Mouse (Mus musculus) lung, postnatal 0 days (tissue): ENCODE measurements around the gene Rnf166. TPM values are rescaled to one million over a fixed set of nuclear protein-coding genes. Genes with fewer than 3 reads are reported as not detected.

Experiments
- ATAC-seq: fragments of 200-750 bp; cut with Nextera tagmentation; 2 replicates; pipeline ENCODE4 v1.8.0; 2017; ENCODE audit warnings: moderate library complexity
- DNase-seq: peaks from one replicate; pipeline ENCODE4 v3.0.0-alpha.2; 2016; ENCODE audit warnings: low spot score
- H3K27ac ChIP-seq: fragments of 300-500 bp; sonication (generic); 2 replicates; pipeline ENCODE4 v1.5.1; 2014; ENCODE audit warnings: antibody characterized with exemption, mild to moderate bottlenecking, low read length, mixed read lengths
- H3K27me3 ChIP-seq: fragments of 300-500 bp; sonication (generic); replicated peaks from 2 replicates; pipeline ENCODE4 v1.6.1; 2014; ENCODE audit warnings: low read length, mixed read lengths; ENCODE audit not compliant: insufficient read depth
- H3K36me3 ChIP-seq: fragments of 300-500 bp; sonication (generic); 2 replicates; pipeline ENCODE4 v1.6.1; 2014; ENCODE audit warnings: low read length, mixed read lengths; ENCODE audit not compliant: insufficient read depth
- H3K4me1 ChIP-seq: fragments of 300-500 bp; sonication (generic); 2 replicates; pipeline ENCODE4 v1.6.1; 2014; ENCODE audit warnings: antibody characterized with exemption, low read depth, low read length, mixed read lengths; ENCODE audit not compliant: insufficient read depth
- H3K4me2 ChIP-seq: fragments of 300-500 bp; sonication (generic); replicated peaks from 2 replicates; pipeline ENCODE4 v1.6.1; 2014; ENCODE audit warnings: low read depth, mild to moderate bottlenecking, low read length, moderate library complexity, mixed read lengths
- H3K4me3 ChIP-seq: fragments of 300-500 bp; sonication (generic); 2 replicates; pipeline ENCODE4 v1.5.1; 2014; ENCODE audit warnings: low read depth, low read length
- H3K9ac ChIP-seq: fragments of 300-500 bp; sonication (generic); replicated peaks from 2 replicates; pipeline ENCODE4 v1.6.1; 2014; ENCODE audit warnings: low read depth, mild to moderate bottlenecking
- H3K9me3 ChIP-seq: fragments of 300-500 bp; sonication (generic); 2 replicates; pipeline ENCODE4 v1.6.1; 2016; ENCODE audit warnings: low read length, mixed read lengths
- CTCF ChIP-seq: IDR thresholded peaks from 2 replicates; pipeline ENCODE4 v1.5.1; 2016; ENCODE audit warnings: antibody characterized with exemption, mild to moderate bottlenecking
- EP300 ChIP-seq: IDR thresholded peaks from 2 replicates; pipeline ENCODE4 v1.6.1; 2016; ENCODE audit warnings: antibody characterized with exemption, mild to moderate bottlenecking, control low read depth
- WGBS: fragments of 180-500 bp; shearing (Covaris S2); extraction: QIAGEN DNeasy Blood & Tissue Kit; methylation state at CpG from one replicate; pipeline ENCODE4 v1.1.7; 2014; 5-methylcytosine and 5-hydroxymethylcytosine counted together
- polyA plus RNA-seq: library from polyadenylated mRNA; unstranded; fragments of >200 nt; fragmentation: Nextera tagmentation; extraction: Ambion mirVana; gene quantifications from 2 replicates; pipeline ENCODE4 v1.2.1, GENCODE M21; 2015

Gene Rnf166
- polyA plus RNA-seq, 1 experiment from 2014 or later, result 52.7 TPM

DNA sequence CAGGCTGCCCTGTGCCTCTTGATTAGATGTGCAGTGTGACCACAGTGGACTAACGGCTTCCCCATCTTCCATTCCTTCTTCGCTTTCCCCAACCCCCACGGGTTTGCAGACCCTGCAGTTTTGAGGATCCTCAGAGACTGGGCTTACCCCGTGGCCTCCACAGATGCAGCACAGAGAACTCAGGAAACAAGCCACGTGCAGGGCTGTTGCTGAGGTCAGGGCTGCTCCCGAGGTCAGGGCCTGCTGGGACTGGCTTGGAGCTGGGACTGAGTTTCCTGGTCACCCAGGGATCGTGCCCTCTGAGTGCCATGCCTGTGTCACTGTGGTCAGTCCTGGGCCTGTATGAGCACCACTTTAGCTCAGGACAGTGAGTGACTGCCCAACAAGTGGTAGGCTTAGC, 10.9 kb downstream of the Rnf166 start:
- Histone ChIP-seq H3K9ac (no peak overlapping the region), H3K36me3 (peaks cover 14% of the 10 kb centered on the region; the same call in 1 of the 2 replicates), H3K4me1 (peaks cover 10% of the 10 kb centered on the region; the same call in 1 of the 2 replicates), H3K4me3 (no peak overlapping the region), H3K27me3 (peaks cover 7% of the 10 kb centered on the region; the same call in 1 of the 2 replicates), H3K27ac (no peak overlapping the region), H3K4me2 (no peak overlapping the region), H3K9me3 (no peaks in the 10 kb centered on the region)
- 67% methylated on average over 7 of the region's 7 CpGs for WGBS
- TF ChIP-seq CTCF, result no peak
- TF ChIP-seq EP300, result no peak
- ATAC-seq (no peak), DNase-seq (no peak)

DNA sequence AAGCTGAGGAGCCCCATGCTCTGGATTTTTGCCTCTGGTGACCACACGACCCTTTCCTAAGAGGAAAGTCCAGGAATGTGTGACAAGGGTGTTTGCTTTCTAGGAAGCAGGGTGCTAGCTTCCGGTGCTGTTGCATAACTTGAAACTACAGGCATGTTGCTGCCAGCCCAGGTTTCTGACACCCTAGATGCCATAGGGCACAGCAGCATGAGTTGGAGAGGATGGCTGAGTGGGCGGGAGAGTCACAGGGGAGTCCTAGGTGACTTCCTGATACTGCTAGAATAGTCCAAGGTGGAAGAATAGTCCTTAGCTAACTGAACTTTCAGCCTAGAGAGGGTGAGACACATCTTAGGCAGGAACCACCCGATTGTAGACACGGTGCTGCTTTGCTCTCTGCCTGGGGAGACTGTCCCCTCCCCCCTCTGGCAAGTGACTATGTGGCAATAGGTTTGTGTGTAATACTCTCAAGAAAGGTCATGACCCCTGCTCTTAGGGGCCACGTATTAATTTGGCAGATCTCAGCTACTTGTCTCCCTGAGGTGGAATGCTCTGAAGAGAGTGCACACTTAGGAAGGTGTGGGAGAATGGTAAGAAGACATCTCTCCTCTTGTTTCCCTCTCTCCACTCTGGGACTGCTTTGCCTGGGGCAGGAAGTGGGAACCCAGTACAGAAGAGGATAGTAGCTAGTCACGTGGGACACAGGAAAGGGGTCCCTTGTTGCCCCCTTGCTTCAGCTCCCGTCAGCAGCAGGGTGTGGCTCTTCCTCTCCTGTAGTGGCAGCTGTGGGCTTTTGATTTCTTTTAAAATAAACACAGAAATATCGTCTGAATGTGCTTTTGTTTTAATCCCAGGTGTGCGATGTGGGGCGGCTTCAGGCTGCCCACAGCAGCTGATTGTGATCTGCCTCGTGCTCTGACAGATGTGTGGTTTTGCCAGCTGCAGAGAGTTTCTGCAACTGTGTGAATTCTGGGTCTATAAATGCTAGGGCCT, 11.9 kb downstream of the Rnf166 start:
- DNase-seq (peak; percentile 85), ATAC-seq (peak; percentile 70)
- H3K4me2 ChIP-seq, result peak overlapping the region; percentile 11; the same call in 1 of the 2 replicates
- no peaks in the 10 kb centered on the region for H3K9me3 ChIP-seq
- H3K27me3 ChIP-seq, result peaks cover 16% of the 10 kb centered on the region; the same call in 1 of the 2 replicates
- peaks cover 14% of the 10 kb centered on the region; the same call in 1 of the 2 replicates for H3K36me3 ChIP-seq
- H3K27ac ChIP-seq, result peak overlapping the region; percentile 43
- 23% methylated on average over 12 of the region's 12 CpGs for WGBS
- H3K4me1 ChIP-seq, result peaks cover 10% of the 10 kb centered on the region; the same call in 1 of the 2 replicates
- no peak overlapping the region for H3K9ac ChIP-seq
- no peak overlapping the region for H3K4me3 ChIP-seq
- TF ChIP-seq EP300 (peak; percentile 53), CTCF (no peak)

DNA sequence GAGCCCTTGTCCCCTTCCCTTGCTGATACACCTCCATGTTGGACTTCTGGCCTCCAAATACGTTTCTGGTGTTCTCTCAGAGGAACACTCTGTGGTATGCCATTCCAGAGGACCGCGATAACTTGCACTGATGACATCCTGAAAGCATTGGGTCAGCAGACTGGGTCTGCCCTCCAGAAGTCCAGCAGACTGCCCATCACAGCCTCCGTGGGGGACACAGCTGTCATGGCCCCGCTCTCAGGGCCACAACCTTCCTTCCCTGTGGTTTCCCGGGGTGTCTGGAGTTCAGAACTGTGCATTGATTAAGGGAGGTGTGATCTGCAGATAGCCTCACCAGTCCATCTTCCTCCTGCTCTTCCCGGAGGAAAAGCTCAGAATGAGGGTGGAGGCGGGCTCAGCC, 13.4 kb downstream of the Rnf166 start:
- DNase-seq, result no peak
- H3K9ac ChIP-seq, result no peak overlapping the region
- no peaks in the 10 kb centered on the region for H3K9me3 ChIP-seq
- H3K4me3 ChIP-seq, result no peak overlapping the region
- 71% methylated on average over 8 of the region's 8 CpGs for WGBS
- peaks cover 10% of the 10 kb centered on the region; the same call in 1 of the 2 replicates for H3K4me1 ChIP-seq
- no peak overlapping the region for H3K27ac ChIP-seq
- H3K36me3 ChIP-seq, result peaks cover 11% of the 10 kb centered on the region; the same call in 1 of the 2 replicates
- ATAC-seq, result no peak
- TF ChIP-seq EP300 (no peak), CTCF (no peak)
- H3K4me2 ChIP-seq, result no peak overlapping the region
- peaks cover 20% of the 10 kb centered on the region; the same call in 1 of the 2 replicates for H3K27me3 ChIP-seq

DNA sequence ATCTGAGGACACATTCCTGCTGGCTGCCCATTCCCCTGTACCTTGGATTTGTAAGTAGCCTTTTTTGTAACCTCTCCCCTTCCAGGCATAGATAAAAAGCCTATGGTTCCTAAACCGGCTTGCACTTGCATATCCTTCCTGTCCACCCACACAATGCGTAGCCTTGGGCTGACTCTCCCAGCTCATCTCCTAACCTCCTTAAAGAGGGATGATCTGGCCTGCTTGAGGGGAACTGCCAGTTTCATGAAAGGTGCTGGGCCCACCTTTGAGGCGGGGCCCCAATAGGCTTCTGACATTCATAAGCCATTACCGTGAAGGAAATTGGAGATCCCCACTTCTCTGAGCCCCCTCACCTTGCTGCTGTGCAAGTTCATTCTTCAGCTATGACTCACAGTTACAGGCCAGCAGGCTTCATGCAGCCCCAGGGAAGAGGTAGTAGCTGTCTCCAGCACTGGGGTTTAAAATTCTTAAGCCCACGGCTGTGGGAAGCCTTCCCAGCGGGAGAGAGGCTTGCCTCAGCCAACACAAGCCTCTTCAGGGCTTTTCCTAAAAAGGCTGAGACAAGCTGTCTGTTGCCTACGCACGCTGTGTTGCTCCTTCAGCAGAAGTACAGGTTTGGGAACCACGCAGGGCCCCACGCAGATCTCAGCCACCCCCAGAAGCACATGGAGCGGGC, 14.3 kb downstream of the Rnf166 start:
- H3K9me3 ChIP-seq, result no peaks in the 10 kb centered on the region
- no peak overlapping the region for H3K4me3 ChIP-seq
- H3K4me2 ChIP-seq, result no peak overlapping the region
- H3K9ac ChIP-seq, result no peak overlapping the region
- TF ChIP-seq EP300 (no peak), CTCF (no peak)
- no peak overlapping the region for H3K27ac ChIP-seq
- WGBS, result 65% methylated on average over 11 of the region's 11 CpGs
- ATAC-seq (no peak), DNase-seq (peak; percentile 16)
- 0 out of 2 replicates have a peak, but pooled peaks cover 2% of the 10 kb centered on the region for H3K36me3 ChIP-seq
- peaks cover 20% of the 10 kb centered on the region; the same call in 1 of the 2 replicates for H3K27me3 ChIP-seq
- H3K4me1 ChIP-seq, result peaks cover 10% of the 10 kb centered on the region; the same call in 1 of the 2 replicates

DNA sequence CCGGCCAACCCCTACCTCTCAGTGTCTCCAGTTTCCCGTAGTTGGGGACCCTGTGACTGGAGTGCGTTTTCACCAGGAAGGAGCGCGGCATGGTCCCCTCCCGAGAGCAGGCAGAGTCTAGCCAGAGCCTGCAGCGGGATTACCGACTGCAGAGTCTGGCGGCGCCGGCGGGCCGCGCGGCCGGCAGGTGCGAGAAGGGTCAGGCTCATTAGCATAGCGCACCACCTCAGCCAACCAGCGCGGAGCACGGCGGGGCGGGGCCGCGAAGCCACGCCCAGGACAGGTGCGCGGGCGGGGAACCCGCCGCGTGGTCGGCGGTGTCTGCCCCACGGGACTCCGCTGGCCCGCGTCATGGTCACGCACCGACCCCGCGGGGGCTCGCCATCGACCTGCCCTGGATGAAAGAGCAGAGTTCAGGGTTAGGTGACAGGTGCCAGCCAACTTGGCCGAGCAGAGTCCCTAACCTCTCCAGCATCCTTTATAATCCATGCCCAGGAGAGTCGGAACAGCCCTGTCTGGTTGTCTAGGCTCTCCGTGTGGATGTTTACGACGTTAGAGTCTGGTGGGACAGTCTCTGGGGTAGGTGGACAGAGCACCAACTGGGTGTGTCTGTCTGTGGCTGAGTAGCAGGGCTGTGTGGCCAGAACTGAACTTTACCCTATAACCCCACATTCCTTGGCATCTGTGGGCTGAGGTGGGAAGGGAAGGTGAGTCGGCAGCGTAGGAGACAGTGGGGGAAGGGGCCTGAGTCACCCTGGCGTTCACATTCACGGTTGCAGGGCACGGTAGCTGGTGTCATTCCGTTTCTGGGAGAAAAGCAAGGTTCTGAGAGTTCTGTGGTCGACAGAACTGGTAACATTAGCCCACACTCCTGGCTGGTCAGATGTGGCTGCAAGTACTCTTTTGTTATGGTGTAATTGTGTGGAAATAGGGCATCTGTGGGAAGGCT, 15.1 kb downstream of the Rnf166 start, which contains the start of gene Snai3:
Gene Snai3, minus strand, starts transcription at position 210 of the 949 bp plus-strand sequence.
- H3K9me3 ChIP-seq, result no peaks in the 10 kb centered on the region
- WGBS, result 2% methylated on average over 48 of the region's 56 CpGs
- peak; percentile 80 for DNase-seq

More for the DNA sequence above, 15.1 kb downstream of the Rnf166 start, which contains the start of gene Snai3:
- Histone ChIP-seq H3K4me1 (peaks cover 10% of the 10 kb centered on the region; the same call in 1 of the 2 replicates), H3K4me3 (peak within 1 kb of the TSS; percentile 19; the same call in 1 of the 2 replicates), H3K27me3 (peaks cover 20% of the 10 kb centered on the region; the same call in 1 of the 2 replicates), H3K27ac (no peak within 1 kb of the TSS), H3K9ac (no peak within 1 kb of the TSS), H3K4me2 (peak within 1 kb of the TSS; percentile 49), H3K36me3 (no peaks in the 10 kb centered on the region)
- ATAC-seq, result peak; percentile 88
- TF ChIP-seq CTCF, result no peak
- TF ChIP-seq EP300, result no peak
